Mouse (Mus musculus) spleen, adult 2 months (tissue): ENCODE data around the gene Bnipl.

Experiments
- CTCF ChIP-seq: fragments of 200-500 bp; IDR thresholded peaks from 2 replicates; pipeline ENCODE4 v1.5.1; 2011; ENCODE audit warnings: mild to moderate bottlenecking, inconsistent platforms; ENCODE audit not compliant: insufficient read depth, insufficient read length, insufficient replicate concordance; ENCODE audit errors: extremely low read depth
- POLR2A ChIP-seq: fragments of 200-500 bp; IDR thresholded peaks from 2 replicates; pipeline ENCODE4 v1.6.1; 2011; ENCODE audit warnings: low read depth, low read length, inconsistent platforms

DNA sequence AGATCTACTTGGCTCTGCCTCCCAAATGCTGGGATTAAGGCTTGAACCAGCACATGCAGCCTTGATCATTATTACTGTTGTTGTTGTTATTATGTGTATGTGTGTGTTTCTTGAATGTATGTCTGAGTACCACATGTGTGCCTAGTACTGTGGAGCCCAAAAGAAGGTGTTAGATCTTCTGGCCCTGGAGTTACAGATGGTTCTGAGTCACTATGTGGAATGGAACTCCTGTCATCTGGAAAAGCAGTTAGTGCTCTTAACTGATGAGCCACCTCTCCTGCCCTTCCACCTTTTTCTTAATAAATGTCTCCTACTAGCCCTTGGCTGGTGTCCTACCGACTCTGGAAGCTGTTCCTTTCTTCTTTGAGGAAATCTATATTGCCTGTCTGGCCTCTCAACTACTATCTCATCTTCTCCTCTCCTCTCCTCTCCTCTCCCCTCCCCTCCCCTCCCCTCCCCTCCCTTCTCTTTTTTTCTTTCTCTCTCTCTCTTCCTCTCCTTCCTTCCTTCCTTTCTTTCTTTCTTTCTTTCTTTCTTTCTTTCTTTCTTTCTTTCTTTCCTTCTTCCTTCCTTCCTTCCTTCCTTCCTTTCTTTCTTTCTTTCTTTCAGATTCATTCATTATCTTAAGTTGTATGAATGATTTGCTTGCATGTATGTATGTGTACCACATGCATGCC is 3.2 kb downstream of the Bnipl start:
- TF ChIP-seq POLR2A (no peak), CTCF (no peak)
